Mouse (Mus musculus) Patski (cell line): ENCODE results near the gene Tubd1. TPM values are rescaled to one million over a fixed set of nuclear protein-coding genes. Genes with fewer than 3 reads are reported as not detected.

Source experiments
- ATAC-seq: fragments of 100-300 bp; one replicate; pipeline ENCODE4 v1.8.0; 2021
- CTCF ChIA-PET: fragments of 350-600 bp; sonication (Branson Sonifier 250); formaldehyde crosslinking; loops from one replicate; lab custom pipeline; 2022; ENCODE audit warnings: inconsistent platforms; lab: Charles Lee
- POLR2A ChIA-PET: fragments of 350-600 bp; sonication (Branson Sonifier 250); formaldehyde crosslinking; loops from one replicate; lab custom pipeline; 2022; ENCODE audit warnings: antibody characterized with exemption, inconsistent platforms; lab: Charles Lee
- DNase-seq: peaks from one replicate; pipeline ENCODE4 v3.0.0-alpha.2; 2011; ENCODE audit warnings: low read depth, low spot score
- H3K27me3 ChIP-seq: fragments of 371-371 bp; one replicate; pipeline ENCODE4 v1.5.1; 2021
- CTCF ChIP-seq: fragments of 100-300 bp; IDR thresholded peaks from one replicate; pipeline ENCODE4 v1.5.1; 2021
- in situ Hi-C: fragments of 300-500 bp; cut with MboI; formaldehyde crosslinking; loops from 3 replicates; pipeline ENCODE4 v1.11.1; 2018; ENCODE audit warnings: low pct_unique_long_range_greater_than_20kb, mixed read lengths
- polyA plus RNA-seq: library from polyadenylated mRNA; unstranded; gene quantifications from one replicate; pipeline ENCODE4 v1.2.3, GENCODE M21; 2021

The Tubd1 gene
- polyA plus RNA-seq, 1 experiment from 2014 or later, result 10.9 TPM

DNA sequence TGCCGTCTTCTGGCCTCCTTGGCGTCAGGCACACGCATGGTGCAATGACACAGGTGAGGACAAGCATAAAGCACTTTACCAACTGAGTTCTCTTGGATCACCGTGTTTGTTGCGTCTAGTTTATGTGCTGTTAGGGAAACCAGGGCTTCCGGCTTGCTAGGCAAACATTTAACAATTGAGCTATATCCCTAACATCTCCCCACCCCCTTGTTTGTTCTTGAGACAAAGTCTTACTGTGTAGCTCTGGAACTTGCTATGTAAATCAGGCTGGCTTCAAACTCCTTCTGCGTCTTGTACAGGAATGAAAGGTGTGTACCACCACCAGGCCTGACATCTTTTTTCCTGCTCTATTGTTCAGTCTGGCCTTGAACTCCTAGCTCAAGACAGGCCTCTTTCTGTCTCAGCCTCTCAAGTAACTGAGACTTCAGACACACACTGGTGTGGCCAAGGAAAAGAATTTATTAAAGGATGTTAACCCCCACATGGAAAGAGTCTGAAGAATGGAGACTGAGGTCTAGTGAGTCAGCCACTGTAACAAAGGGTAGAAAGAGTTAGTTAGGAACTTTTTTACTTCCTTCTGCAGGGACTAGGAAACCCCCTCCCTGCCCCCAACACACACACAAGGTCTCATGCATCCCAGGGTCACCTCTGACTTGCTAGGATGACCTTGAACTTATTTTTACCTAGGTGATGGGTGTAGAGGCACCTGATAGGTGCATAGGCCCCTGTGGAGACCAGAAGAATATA is 31.0 kb downstream of the Tubd1 start:
- in situ Hi-C loops, result no loop called here
- CTCF ChIA-PET, result interaction anchor here (0.5 to 17.2 kb wide), 3 partner anchors 10 to 76 kb away, joined by 3 to 228 read pairs (median 3); no protein-coding TSS in a partner anchor
- no peaks in the 10 kb centered on the region for H3K27me3 ChIP-seq
- ATAC-seq (no peak), DNase-seq (no peak)
- POLR2A ChIA-PET, result interaction anchor here (0.6 to 11.0 kb wide), 4 partner anchors 8 to 80 kb away, joined by 3 to 146 read pairs (median 3); no protein-coding TSS in a partner anchor
- TF ChIP-seq CTCF, result no peak

DNA sequence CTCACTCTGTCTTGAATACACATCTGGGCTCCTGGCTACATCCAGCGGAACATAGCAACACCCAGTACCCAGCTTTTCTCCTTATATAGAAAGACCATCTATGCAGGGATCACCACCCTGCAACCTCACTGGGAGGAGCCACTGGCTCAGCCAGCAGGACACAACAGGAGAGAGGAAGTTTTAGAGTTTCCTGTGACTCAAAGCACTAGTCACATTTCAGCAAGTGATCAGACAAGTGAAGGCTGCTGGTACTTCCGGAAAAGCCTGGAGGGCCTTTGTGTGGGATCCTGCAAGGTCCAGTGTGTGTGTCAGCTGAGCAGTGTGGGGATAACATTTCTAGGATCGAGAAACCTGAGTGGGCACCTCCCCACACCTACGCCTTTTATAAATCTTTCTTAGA is 32.4 kb downstream of the Tubd1 start:
- peak; percentile 18 for ATAC-seq
- DNase-seq, result no peak
- in situ Hi-C loops, result no loop called here
- ChIA-PET CTCF (interaction anchor here (2.2 to 17.2 kb wide), 2 partner anchors 8 to 75 kb away, joined by 12 to 228 read pairs; no protein-coding TSS in a partner anchor), POLR2A (interaction anchor here (0.8 to 11.0 kb wide), 2 partner anchors 7 to 8 kb away, joined by 3 to 146 read pairs; no protein-coding TSS in a partner anchor)
- no peaks in the 10 kb centered on the region for H3K27me3 ChIP-seq
- no peak for TF ChIP-seq CTCF

DNA sequence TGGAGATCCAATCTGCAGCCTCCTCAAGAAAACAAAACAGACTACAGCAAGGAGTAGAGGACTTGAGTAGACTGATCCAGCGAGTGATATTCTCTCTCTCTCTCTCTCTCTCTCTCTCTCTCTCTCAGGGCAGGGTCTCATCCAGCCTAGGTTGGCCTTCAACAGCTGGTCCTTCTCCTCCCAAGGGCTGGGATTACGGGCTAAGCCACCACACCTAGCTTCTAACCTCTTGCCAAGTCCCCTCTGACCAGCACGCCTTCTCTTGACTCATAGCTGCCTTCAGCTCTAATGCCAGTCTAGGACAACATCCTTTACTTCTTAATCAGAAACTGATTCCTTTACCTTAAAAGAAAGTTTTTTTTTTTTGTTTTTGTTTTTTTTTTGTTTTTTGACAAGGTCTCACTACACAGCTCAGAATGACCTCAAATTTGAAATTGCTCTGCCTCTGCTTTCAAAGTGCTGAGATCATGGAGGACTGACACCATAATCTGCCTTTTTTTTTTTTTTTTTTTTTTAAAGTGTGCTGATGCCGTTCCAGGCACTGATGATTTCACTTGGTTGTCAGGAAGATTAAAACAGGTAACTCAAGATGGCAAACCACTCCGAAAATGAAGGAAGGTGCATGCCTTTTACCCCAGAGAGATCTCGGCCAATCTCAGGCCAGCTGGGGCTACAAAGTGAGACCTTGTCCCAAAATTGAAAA is 33.5 kb downstream of the Tubd1 start:
- in situ Hi-C loops, result no loop called here
- CTCF ChIA-PET, result interaction anchor here (2.2 to 17.2 kb wide), 2 partner anchors 9 to 74 kb away, joined by 12 to 228 read pairs; no protein-coding TSS in a partner anchor
- H3K27me3 ChIP-seq, result no peaks in the 10 kb centered on the region
- DNase-seq (no peak), ATAC-seq (no peak)
- POLR2A ChIA-PET, result interaction anchor here (1.2 to 12.0 kb wide), 3 partner anchors 7 to 73 kb away, joined by 3 to 258 read pairs (median 146); no protein-coding TSS in a partner anchor
- no peak for TF ChIP-seq CTCF

DNA sequence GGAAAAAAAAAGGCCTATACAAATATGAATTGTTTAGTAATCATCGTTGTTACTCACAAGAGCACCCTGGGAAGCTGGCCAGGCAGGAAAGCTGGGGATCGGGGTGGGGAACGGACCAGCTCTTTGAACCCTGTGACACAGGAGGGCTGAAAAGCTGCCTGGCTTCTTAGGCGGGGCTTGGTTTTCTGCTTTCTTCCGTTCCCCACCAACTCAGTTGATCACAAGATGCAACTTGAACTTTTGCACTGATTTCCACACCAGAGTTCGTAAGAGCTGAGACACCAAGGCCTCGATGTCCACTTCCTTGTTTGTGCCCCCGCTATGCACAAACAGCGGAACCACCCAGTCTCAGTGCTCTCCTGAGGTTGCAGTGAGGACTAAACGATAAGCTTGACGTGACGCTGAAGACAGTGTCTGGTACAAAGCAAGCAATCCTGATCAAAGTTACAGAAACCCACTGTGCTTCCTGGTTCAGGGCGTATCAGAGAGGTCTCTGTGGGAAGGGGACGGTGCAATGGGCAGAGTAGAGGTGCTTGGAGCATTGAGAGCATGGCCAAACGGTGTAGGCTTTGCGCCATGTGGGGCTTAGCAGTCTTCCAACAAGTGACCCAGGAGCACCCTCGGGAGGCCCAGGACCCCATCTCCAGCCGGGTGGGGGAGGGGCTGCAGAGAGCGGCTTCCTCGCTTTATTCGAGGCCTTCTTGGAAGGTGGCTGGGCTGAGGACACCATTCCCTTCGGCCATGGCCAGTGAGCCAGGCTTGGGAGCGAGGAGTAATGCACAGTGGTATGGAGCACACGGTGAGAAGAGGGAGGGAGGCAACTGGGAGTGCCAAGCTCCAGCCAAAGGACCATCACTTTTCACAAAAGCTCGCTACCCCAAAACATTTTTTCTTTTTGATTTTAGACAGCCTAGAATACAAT is 34.3 kb downstream of the Tubd1 start:
- DNase-seq, result no peak
- ChIA-PET CTCF (interaction anchor here (1.0 to 17.2 kb wide), 3 partner anchors 10 to 73 kb away, joined by 3 to 228 read pairs (median 12); no protein-coding TSS in a partner anchor), POLR2A (interaction anchor here (0.5 to 12.0 kb wide), 7 partner anchors 8 to 424 kb away, joined by 3 to 262 read pairs (median 57); no protein-coding TSS in a partner anchor)
- TF ChIP-seq CTCF, result no peak
- in situ Hi-C loops, result no loop called here
- no peaks in the 10 kb centered on the region for H3K27me3 ChIP-seq
- ATAC-seq, result no peak

DNA sequence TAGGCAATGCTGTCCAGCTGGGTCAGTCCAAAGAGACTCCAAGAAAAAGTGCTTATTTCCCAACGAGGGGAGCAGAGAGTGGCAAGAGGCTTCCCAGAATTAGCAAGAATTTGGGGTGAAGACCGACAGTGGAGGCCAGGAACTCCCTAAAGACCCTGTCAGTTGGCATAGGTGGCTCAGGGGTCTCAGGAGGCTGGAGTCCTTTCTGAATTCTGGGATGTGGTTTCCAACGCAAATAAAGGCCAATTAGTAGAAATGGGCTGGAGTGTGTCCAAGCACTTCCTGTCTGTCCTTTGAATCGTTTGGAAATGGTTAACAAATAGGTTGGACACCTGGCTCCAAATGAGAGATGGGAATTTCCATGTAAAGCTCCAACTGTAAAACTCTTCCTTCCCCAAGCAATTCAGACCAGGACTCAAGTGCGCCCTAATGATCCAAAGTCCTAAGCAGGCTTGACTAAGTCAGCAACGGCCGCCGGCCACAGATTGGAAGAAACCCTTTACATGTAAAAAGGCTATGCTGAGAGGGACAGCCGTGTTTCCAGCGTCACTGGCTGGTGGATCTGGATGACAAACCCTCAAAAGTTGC is 35.0 kb downstream of the Tubd1 start:
- no peak for TF ChIP-seq CTCF
- no peaks in the 10 kb centered on the region for H3K27me3 ChIP-seq
- peak; percentile 0 for ATAC-seq
- CTCF ChIA-PET, result interaction anchor here (1.0 to 17.2 kb wide), 3 partner anchors 10 to 72 kb away, joined by 3 to 228 read pairs (median 5); no protein-coding TSS in a partner anchor
- POLR2A ChIA-PET, result interaction anchor here (0.5 to 12.0 kb wide), 8 partner anchors 8 to 423 kb away, joined by 4 to 262 read pairs (median 33); no protein-coding TSS in a partner anchor
- no peak for DNase-seq
- in situ Hi-C loops, result no loop called here

DNA sequence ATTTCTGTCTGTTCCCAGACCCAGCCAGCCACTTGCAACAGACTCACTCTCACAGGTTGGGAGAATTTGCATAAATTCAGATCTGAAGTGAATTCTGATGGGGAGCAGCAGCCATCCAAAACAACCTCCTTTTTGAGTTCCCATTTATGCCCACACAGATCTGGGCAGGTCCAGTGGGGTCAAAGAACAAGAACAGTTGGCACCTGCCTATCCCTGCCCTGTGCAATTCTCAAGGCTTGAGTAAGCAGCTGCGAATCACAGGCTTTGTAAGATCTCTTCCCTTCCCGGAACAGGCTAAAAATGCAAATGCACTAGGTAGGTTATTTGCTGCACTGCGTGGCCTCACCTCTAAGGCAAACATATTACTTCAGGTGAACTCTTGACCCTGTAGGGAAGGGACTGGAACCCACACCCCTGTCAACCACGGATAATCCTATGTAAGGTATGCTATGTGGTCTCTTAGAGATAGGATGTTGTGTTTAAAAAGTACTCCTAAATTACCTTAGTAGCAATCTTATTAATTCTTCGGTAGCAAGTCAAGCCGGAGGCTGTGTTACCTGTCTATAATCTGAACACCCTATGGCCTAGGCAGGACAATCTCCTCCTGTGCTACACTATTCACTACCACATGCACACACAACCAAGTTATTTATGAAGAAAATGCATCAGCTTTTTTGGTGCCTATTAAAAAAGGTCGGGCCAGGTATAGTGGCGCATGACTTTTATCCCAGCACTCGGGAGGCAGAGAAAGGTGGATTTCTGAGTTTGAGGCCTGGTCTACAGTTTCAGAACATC is 35.7 kb downstream of the Tubd1 start:
- DNase-seq (no peak), ATAC-seq (peak; percentile 15)
- H3K27me3 ChIP-seq, result no peaks in the 10 kb centered on the region
- in situ Hi-C loops, result no loop called here
- TF ChIP-seq CTCF, result no peak
- CTCF ChIA-PET, result interaction anchor here (1.0 to 17.2 kb wide), 5 partner anchors 11 to 71 kb away, joined by 3 to 228 read pairs (median 7); no protein-coding TSS in a partner anchor
- POLR2A ChIA-PET, result interaction anchor here (1.0 to 12.0 kb wide), 11 partner anchors 9 to 70 kb away, joined by 4 to 262 read pairs (median 9); no protein-coding TSS in a partner anchor

DNA sequence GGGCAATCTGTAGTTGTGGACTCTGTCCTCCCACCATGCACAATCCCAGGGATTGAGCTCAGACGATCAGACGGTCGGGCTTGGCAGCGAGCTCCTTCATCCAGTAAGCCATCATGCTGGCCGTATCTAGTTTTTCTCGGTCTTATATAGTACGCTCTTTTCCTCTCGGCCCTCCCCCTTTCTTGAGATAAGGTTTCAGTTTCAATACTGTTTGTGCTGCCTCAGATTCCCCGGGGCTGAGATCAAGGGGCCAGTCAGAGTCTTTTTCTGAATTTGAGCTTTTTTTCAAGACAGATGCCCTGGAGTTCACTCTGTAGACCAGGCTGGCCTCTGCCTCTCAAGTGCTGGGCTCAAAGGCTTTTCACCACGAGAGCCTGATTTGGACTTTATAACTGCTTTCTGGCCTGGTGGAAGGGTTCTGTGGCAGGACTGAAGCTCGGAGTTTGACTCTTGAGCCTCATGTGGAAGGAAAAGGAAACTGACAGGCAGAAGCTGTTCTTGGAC is 36.5 kb downstream of the Tubd1 start:
- DNase-seq, result no peak
- H3K27me3 ChIP-seq, result no peaks in the 10 kb centered on the region
- in situ Hi-C loops, result no loop called here
- TF ChIP-seq CTCF, result no peak
- CTCF ChIA-PET, result interaction anchor here (1.5 to 17.2 kb wide), 4 partner anchors 13 to 71 kb away, joined by 7 to 228 read pairs (median 8); no protein-coding TSS in a partner anchor
- POLR2A ChIA-PET, result interaction anchor here (1.0 to 12.0 kb wide), 13 partner anchors 10 to 102 kb away, joined by 3 to 262 read pairs (median 8); partner anchors contain the start of genes Ptrh2 and Vmp1
- ATAC-seq, result peak; percentile 0

DNA sequence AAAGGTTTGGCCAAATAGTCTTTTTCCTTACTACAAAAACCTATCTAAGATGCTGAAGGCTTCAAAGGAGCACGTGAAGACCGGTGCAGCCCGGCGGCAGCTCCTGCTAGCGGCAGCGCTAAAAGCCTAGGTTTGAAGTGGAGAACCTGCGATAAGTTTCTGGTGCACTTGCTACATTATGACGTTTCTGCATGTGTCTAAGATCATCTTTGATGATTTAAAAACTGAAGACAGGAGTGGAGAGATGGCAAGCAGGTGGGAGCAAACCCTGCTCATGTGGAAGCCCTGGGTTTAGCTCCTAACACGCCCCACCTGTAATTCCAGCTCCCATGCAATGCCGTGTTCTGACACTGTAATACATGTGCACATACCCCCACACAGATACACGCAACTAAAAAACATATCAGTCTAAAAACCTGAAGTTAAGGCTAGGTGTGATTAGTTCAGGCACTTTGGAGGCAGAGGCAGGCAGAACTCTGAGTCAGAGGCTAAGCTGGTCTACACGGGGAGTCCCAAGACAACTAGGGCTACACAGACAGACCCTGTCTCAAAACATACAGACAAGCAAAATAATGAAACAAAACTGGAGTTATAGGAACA is 37.3 kb downstream of the Tubd1 start:
- ChIA-PET CTCF (interaction anchor here (0.8 to 17.2 kb wide), 7 partner anchors 12 to 70 kb away, joined by 3 to 228 read pairs (median 7); no protein-coding TSS in a partner anchor), POLR2A (interaction anchor here (1.1 to 12.0 kb wide), 11 partner anchors 10 to 102 kb away, joined by 3 to 262 read pairs (median 9); partner anchors contain the start of genes Ptrh2 and Vmp1)
- ATAC-seq, result no peak
- in situ Hi-C loops, result no loop called here
- peak; percentile 4 for TF ChIP-seq CTCF
- DNase-seq, result no peak
- no peaks in the 10 kb centered on the region for H3K27me3 ChIP-seq
